Mouse (Mus musculus): ENCODE data around the gene Eif3g. TPM values are rescaled to one million over a fixed set of nuclear protein-coding genes. Genes with fewer than 3 reads are reported as not detected.

The Eif3g gene
- polyA plus RNA-seq, 1 experiment from 2014 or later = 342 TPM

DNA sequence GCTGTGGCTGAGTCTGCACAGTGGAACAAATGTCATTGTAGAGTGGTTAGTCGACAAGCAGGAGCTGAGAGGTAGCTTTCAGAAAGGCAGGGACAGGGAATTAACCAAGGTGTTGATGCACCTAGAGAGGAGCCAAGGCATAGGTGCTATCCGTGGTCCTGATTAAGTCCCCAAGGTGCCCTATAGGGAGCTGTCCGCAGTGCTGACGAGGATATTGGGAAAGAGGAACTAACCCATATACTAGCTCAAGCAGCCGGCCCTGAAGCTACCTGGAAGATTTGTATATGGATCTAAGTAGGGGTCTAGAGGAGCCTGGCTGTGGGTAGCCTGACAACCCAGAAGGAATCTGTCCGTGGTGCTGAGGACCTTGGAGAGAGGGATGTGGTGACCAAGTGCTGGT lies 41.3 kb downstream of the Eif3g start:
- Histone ChIP-seq H3K27me3 (ENCODE audit: control insufficient read depth, insufficient read depth, low read length) (no peaks in the 10 kb centered on the region), H3K9ac (ENCODE audit: low read depth, low read length) (no peak overlapping the region), H3K4me1 (replicated peaks; ENCODE audit: control insufficient read depth, insufficient read depth, low read length) (no peaks in the 10 kb centered on the region), H3K4me3 (ENCODE audit: low read depth, low read length) (no peak overlapping the region), H3K9me3 (ENCODE audit: control insufficient read depth, low read length) (no peaks in the 10 kb centered on the region), H3K36me3 (ENCODE audit: control insufficient read depth, insufficient read depth, low read length) (no peaks in the 10 kb centered on the region), H3K27ac (ENCODE audit: low read depth, low read length) (no peak overlapping the region), H3K4me2 (replicated peaks; ENCODE audit: low read depth, low read length) (no peak overlapping the region)
- WGBS = 10% methylated on average over 6 of the region's 6 CpGs
- DNase-seq (ENCODE audit: low spot score) (peak; percentile 68), ATAC-seq (ENCODE audit: low FRiP score) (no peak)

DNA sequence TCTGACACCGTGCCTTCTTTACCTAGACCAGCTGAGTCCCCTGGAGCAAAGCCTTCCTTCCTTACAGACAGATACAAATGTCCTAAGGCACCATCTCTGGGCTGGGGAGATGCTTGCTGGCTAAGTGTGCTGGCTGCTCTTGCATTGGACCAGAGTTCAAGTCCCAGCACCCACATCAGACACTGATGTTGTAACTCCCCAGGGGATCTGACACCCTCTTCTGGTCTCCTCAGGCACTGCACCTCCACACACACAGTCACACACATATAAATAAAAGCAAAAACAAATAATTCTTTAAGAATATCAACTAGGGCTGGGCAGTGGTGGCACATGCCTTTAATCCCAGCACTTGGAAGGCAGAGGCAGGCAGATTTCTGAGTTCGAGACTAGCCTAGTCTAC lies 48.2 kb downstream of the Eif3g start:
- H3K36me3 ChIP-seq (ENCODE audit: control insufficient read depth, insufficient read depth, low read length) = no peaks in the 10 kb centered on the region
- DNase-seq (ENCODE audit: low spot score) = no peak
- H3K9ac ChIP-seq (ENCODE audit: low read depth, low read length) = no peak overlapping the region
- no peaks in the 10 kb centered on the region for H3K27me3 ChIP-seq (ENCODE audit: control insufficient read depth, insufficient read depth, low read length)
- WGBS = 80% methylated on average over 2 of the region's 2 CpGs
- H3K9me3 ChIP-seq (ENCODE audit: control insufficient read depth, low read length) = no peaks in the 10 kb centered on the region
- H3K4me3 ChIP-seq (ENCODE audit: low read depth, low read length) = no peak overlapping the region
- H3K27ac ChIP-seq (ENCODE audit: low read depth, low read length) = no peak overlapping the region
- no peaks in the 10 kb centered on the region for H3K4me1 ChIP-seq (replicated peaks; ENCODE audit: control insufficient read depth, insufficient read depth, low read length)
- no peak for ATAC-seq (ENCODE audit: low FRiP score)
- H3K4me2 ChIP-seq (replicated peaks; ENCODE audit: low read depth, low read length) = no peak overlapping the region

Other genes starting within 250 kb of the Eif3g start
- gene Pin1, start 246.5 kb downstream of the Eif3g start, polyA plus RNA-seq (2014; fragmentation: Nextera tagmentation; extraction: Ambion mirVana) = 65.2 and 65.9 TPM in 2 replicates
- gene Olfm2, start 152.3 kb downstream of the Eif3g start, polyA plus RNA-seq (2014; fragmentation: Nextera tagmentation; extraction: Ambion mirVana) = 64.4 and 65.1 TPM in 2 replicates
- 0.32 and 0.66 TPM in 2 replicates for gene Col5a3, start 83.6 kb downstream of the Eif3g start, polyA plus RNA-seq (2014; fragmentation: Nextera tagmentation; extraction: Ambion mirVana)
- gene Rdh8, start 80.1 kb downstream of the Eif3g start, polyA plus RNA-seq (2014; fragmentation: Nextera tagmentation; extraction: Ambion mirVana) = not detected in 2 replicates
- gene A230050P20Rik, start 30.0 kb downstream of the Eif3g start, polyA plus RNA-seq (2014; fragmentation: Nextera tagmentation; extraction: Ambion mirVana) = 0.59 and 0.97 TPM in 2 replicates
- 4.3 and 4.9 TPM in 2 replicates for gene Angptl6, start 18.9 kb downstream of the Eif3g start, polyA plus RNA-seq (2014; fragmentation: Nextera tagmentation; extraction: Ambion mirVana)
- 55.9 and 57.8 TPM in 2 replicates for gene Ppan, start 10.4 kb downstream of the Eif3g start, polyA plus RNA-seq (2014; fragmentation: Nextera tagmentation; extraction: Ambion mirVana)
- 65.6 and 82.9 TPM in 2 replicates for gene Dnmt1, start 61.3 kb upstream of the Eif3g start, polyA plus RNA-seq (2014; fragmentation: Nextera tagmentation; extraction: Ambion mirVana)
- 23.4 TPM in 2 replicates for gene S1pr2, start 78.2 kb upstream of the Eif3g start, polyA plus RNA-seq (2014; fragmentation: Nextera tagmentation; extraction: Ambion mirVana)
- gene Mrpl4, start 104.1 kb upstream of the Eif3g start, polyA plus RNA-seq (2014; fragmentation: Nextera tagmentation; extraction: Ambion mirVana) = 120 and 132 TPM in 2 replicates
- 4.3 and 4.5 TPM in 2 replicates for gene Icam1, start 117.4 kb upstream of the Eif3g start, polyA plus RNA-seq (2014; fragmentation: Nextera tagmentation; extraction: Ambion mirVana)
- gene Icam4, start 130.8 kb upstream of the Eif3g start, polyA plus RNA-seq (2014; fragmentation: Nextera tagmentation; extraction: Ambion mirVana) = 5.4 and 5.7 TPM in 2 replicates
- 0.24 TPM in 1 of 2 replicates, not detected in the other for gene Icam5, start 133.4 kb upstream of the Eif3g start, polyA plus RNA-seq (2014; fragmentation: Nextera tagmentation; extraction: Ambion mirVana)
- 0.45 and 2.7 TPM in 2 replicates for gene Zglp1, start 168.5 kb upstream of the Eif3g start, polyA plus RNA-seq (2014; fragmentation: Nextera tagmentation; extraction: Ambion mirVana)
- gene Gm49373, start 174.5 kb upstream of the Eif3g start, polyA plus RNA-seq (2014; fragmentation: Nextera tagmentation; extraction: Ambion mirVana) = 0.40 and 1.0 TPM in 2 replicates
- gene Fdx1l, start 175.0 kb upstream of the Eif3g start, polyA plus RNA-seq (2014; fragmentation: Nextera tagmentation; extraction: Ambion mirVana) = 46.1 and 53.2 TPM in 2 replicates
- 2.0 and 2.3 TPM in 2 replicates for gene Gm38431, start 193.4 kb upstream of the Eif3g start, polyA plus RNA-seq (2014; fragmentation: Nextera tagmentation; extraction: Ambion mirVana)
- 60.2 and 60.7 TPM in 2 replicates for gene Raver1, start 193.4 kb upstream of the Eif3g start, polyA plus RNA-seq (2014; fragmentation: Nextera tagmentation; extraction: Ambion mirVana)
- gene Tyk2, start 232.6 kb upstream of the Eif3g start, polyA plus RNA-seq (2014; fragmentation: Nextera tagmentation; extraction: Ambion mirVana) = 6.9 and 8.0 TPM in 2 replicates

All from hindbrain, embryonic 11.5 days (tissue).